Mouse (Mus musculus) CD4-positive, CD25-positive, alpha-beta regulatory T cell, adult 4 months (primary cell): Measurements from ENCODE around the gene Rgr. TPM values are rescaled to one million over a fixed set of nuclear protein-coding genes. Genes with fewer than 3 reads are reported as not detected.

Experiments used
- ATAC-seq: one replicate; pipeline ENCODE4 v1.8.0; 2017
- polyA plus RNA-seq, 2 experiments: library from polyadenylated mRNA; unstranded; fragments of 100-300 nt; shearing (Covaris generic); gene quantifications; one replicate each; pipeline ENCODE4 v1.2.1; 2017

Rgr gene
- polyA plus RNA-seq, 2 experiments from 2014 or later, result 0.14 TPM; not detected in 1

DNA sequence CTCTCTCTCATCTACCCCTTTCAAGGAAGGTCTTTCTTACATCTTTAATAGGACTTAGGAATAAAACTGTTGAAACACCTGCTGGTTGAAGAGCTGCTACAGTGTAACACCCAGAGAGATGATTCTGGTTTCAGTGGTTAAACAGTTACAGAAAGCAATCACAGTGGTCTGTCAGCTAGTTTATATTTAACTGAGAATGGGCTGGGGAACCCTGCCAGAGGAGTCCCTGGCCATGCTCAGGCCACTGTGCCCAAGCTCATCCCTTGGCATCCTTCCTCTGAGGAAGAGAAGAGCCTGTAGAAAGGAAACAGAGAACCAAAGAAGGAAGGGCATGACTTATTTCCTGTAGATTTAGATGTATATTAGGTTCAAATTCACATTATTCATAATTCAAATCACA lies 59.0 kb downstream of the Rgr start:
- no peak for ATAC-seq

DNA sequence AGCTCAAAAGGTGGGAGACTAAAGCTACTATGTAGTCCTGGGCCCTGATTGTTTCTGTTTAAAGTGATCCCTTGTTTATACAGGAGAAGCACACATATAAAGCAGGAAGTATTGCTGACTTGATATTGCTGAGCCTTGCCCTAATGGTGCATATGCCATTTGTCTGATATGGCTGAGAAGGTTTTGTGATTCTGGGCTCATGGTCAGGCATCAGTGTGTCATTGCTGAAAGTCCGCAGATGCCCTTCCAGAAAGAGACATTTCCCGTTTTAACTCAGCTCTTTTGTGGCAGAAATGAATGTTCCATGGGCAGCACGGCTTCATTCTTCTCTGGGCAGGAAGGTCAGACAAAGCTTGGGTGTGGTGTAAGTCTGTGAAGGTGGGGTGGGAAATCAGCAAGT lies 63.1 kb downstream of the Rgr start:
- ATAC-seq, result no peak

Other genes starting within 250 kb of the Rgr start
- 10 to 100 TPM; 15.0 to 26.6 TPM for gene Ccser2, start 80.2 kb downstream of the Rgr start, polyA plus RNA-seq
- not detected for gene Lrit1, start 5.9 kb upstream of the Rgr start, polyA plus RNA-seq
- not detected for gene Lrit2, start 19.0 kb upstream of the Rgr start, polyA plus RNA-seq
- not detected for gene Cdhr1, start 49.4 kb upstream of the Rgr start, polyA plus RNA-seq
- gene 2610528A11Rik, start 65.1 kb upstream of the Rgr start, polyA plus RNA-seq, result 1 to 10 TPM in 1 of 2 experiments, not detected in 1; 1.1 TPM
- 100 to 1,000 TPM; 343 to 376 TPM for gene Ghitm, start 86.3 kb upstream of the Rgr start, polyA plus RNA-seq